Mouse (Mus musculus) heart, adult 18-20 months (tissue): ENCODE measurements around the gene Rgl2. TPM values are rescaled to one million over a fixed set of nuclear protein-coding genes. Genes with fewer than 3 reads are reported as not detected.

Experiments used
- DNase-seq, 2 experiments: peaks; one replicate each; pipeline ENCODE4 v3.0.0; 2021 to 2022; ENCODE audit warnings: mixed read lengths in 1 of 2
- total RNA-seq, 2 experiments: library from RNA; stranded (reverse); gene quantifications; 2 replicates each; pipeline ENCODE4 v1.2.3; 2021

Rgl2 gene
- total RNA-seq, 2 experiments from 2014 or later: 30.9 to 31.8 TPM

DNA sequence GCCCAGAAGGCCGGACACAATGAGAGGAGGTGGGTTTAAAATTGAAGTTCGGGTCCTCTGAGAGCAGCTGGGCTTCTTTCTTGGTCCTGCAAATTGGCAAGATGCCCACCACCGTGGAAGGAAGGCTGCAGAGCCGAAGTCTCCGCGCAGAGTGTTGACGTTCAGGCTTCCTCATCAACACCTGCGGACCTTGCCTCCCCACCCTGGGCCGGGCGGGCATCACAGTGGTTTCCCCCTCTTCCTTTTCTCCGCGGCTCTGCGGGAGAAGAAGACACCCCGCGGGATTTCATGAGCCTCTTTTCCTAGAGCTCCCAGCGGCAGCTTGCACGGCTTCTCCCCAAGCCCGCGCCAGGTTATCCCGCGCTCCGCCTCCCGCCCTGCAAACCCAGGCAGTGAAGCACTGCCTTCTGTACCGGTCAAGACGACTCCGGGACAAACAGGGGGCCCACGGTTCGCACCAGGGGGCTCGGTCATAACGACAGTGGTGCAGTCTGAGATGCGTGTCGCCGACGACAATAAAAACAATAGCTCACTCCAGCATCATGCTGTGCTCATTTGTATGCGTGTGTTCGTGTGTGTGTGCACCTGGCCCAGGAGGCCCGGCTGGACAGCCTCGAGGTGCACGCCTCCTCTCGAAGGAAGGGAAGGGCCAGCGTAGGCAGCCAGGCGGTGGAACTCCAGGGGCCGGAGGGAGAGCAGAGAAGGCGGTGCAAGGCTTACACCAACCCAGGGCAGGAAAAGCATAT lies 20.8 kb upstream of the Rgl2 start:
- DNase-seq: no peak

- DNase-seq: peak; percentile 98 to 99
These were observed 20.1 kb upstream of the Rgl2 start, which contains the start of gene Daxx for GRCm38 (mm10) chr17:33909077-33909868. Daxx (plus strand) TSS chr17:33909414.

DNA sequence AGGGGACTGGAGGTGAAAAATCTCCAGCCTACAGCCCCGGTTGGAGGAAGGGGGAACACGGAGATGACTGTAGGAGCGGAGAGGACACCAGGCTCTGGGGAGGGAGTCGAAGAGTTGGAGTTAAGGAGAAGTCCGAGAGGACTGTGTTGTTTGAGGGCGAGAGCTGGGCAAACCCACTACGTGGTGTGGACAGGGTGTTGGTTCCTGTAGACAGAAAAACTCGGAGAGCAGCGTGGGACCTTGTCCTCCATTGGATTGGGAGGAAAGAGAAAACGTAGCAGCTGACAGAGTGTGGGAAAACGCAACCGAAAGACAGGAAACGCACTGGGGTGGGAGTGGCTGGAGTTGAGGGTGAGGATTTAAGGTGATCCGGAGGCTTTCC lies 19.5 kb upstream of the Rgl2 start:
- DNase-seq: peak; percentile 68 to 76

DNA sequence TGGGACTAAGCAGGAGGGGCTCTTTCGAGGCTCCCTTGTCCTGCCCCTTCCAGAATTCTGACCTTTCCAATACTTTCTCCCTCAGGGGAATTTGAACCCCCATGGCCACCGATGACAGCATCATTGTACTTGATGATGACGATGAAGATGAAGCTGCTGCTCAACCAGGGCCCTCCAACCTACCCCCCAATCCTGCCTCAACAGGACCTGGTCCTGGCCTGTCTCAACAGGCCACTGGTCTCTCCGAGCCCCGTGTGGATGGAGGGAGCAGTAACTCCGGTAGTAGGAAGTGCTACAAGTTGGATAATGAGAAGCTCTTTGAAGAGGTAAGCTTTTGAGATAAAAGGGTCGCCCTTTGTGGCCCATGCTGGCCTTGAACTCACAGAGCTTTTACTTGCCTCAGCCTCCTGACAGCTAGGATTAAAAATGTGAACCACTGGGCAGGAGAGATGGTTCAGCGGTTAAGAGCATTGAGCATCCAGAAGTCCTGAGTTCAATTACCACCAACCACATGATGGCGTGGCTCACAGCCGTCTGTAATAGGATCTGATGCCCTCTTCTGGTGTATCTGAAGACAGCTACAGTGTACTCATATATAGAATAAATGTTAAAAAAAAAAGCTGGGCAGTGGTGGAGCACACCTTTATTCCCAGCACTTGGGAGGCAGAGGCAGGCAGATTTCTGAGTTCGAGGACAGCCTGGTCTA lies 18.8 kb upstream of the Rgl2 start:
- DNase-seq: no peak

DNA sequence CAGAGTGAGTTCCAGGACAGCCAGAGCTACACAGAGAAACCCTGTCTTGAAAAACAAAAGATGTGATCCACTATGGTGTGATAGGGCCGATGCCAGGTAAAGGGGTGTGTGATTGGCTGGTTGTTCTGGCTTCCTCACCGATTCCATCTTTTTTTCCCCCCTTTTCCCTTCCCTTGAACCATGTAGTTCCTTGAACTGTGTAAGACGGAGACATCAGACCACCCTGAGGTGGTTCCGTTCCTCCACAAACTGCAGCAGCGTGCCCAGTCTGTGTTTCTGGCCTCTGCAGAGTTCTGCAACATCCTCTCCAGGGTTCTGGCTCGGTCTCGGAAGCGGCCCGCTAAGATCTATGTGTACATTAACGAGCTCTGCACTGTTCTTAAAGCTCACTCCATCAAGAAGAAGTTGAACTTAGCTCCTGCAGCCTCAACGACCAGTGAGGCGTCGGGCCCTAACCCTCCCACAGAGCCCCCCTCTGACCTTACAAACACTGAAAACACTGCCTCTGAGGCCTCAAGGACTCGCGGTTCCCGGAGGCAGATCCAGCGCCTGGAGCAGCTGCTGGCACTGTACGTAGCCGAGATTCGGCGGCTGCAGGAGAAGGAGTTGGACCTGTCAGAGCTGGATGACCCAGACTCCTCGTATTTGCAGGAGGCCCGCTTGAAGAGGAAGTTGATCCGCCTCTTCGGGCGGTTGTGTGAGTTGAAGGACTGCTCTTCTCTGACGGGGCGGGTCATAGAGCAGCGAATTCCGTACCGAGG lies 18.1 kb upstream of the Rgl2 start:
- DNase-seq: no peak

GRCm38 (mm10) chr17:33911813-33912414 lies 17.4 kb upstream of the Rgl2 start:
- DNase-seq: no peak

GRCm38 (mm10) chr17:33913264-33913663 lies 16.1 kb upstream of the Rgl2 start:
- DNase-seq: no peak

GRCm38 (mm10) chr17:33913905-33914304 lies 15.4 kb upstream of the Rgl2 start:
- DNase-seq: no peak

GRCm38 (mm10) chr17:33914969-33915391 lies 14.4 kb upstream of the Rgl2 start:
- no peak for DNase-seq

DNA sequence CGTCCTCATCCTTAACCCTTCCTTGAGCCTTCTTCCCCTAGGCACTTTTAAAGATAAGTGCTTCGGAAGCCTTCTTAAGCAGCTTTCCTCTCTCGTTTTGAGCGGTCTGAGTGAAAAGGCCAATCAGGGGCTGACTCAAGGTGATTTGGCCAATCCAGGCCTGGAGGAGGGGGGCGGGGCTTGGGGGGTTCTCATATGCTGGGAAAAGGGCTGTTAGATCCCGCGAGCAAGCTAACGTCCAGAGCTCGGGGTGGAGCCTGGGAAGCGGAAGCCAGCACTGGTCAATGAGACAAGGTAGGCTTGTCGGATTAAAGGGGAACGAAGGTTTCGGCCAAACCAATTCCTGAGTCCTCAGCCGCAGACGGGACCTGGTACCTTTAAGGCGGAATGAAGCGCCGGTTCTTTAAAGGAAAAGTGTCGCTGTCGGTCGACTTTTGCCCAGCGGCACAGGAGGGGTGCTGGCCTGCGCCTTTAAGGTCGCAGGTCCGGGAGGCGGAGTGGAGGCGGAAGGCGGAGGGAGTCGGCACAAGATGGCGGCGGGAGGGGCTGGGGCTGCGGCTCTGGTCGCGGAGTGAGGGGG lies 13.6 kb upstream of the Rgl2 start, which contains the start of the genes Tapbp and Zbtb22:
Gene Tapbp, plus strand, starts transcription at position 229 of the 580 bp plus-strand sequence.
Gene Zbtb22, plus strand, starts transcription at position 234 of the 580 bp plus-strand sequence.
- peak; percentile 97 to 98 for DNase-seq

DNA sequence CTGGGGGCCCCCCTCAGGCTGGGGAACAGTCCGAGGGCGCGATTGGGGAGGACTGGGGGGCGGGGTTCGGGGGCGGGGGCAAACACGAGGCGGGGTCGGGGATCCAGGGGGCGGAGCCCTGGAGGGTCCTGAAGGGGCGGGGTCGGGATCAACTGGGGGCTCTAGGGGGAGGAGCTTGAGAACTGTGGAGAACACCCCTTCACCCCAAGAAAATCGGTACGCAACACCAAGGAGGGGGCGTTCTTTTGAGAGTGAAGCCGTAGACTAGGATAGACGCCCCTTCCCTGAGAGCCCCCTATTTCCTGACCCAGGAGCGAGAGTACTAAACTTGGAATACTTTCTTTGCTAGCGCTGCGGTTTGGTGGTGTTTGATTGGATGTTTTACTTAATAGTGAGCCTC lies 13.0 kb upstream of the Rgl2 start:
- peak in 1 of 2 experiments; percentile 75 for DNase-seq

GRCm38 (mm10) chr17:33916847-33917655 lies 12.3 kb upstream of the Rgl2 start:
- no peak for DNase-seq

DNA sequence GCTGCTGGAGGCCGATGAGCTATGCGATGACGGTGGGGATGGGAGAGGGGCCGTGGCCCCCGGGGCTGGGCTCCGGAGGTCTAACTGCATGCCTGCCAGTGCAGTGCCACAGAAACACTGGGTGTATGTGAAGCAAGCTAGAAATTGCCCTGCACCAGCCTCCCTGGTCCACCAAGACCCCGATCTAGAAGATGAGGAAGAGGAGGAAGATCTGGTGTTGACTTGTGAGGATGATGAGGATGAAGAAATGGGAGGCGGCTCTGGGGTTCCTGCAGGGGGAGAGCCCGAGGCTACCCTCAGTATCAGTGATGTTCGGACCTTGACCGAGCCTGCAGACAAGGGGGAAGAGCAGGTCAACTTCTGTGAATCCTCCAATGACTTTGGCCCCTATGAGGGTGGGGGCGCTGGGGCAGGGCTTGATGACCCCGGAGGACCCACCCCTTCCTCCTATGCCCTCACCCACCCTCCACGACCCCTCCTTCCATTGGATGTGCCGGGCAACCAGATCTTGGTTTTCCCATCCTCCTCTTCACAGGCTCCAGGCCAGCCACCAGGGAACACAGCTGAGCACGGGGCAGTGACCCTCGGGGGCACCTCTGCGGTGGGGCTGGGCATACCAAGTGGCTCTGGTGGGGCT lies 11.6 kb upstream of the Rgl2 start:
- DNase-seq: no peak

DNA sequence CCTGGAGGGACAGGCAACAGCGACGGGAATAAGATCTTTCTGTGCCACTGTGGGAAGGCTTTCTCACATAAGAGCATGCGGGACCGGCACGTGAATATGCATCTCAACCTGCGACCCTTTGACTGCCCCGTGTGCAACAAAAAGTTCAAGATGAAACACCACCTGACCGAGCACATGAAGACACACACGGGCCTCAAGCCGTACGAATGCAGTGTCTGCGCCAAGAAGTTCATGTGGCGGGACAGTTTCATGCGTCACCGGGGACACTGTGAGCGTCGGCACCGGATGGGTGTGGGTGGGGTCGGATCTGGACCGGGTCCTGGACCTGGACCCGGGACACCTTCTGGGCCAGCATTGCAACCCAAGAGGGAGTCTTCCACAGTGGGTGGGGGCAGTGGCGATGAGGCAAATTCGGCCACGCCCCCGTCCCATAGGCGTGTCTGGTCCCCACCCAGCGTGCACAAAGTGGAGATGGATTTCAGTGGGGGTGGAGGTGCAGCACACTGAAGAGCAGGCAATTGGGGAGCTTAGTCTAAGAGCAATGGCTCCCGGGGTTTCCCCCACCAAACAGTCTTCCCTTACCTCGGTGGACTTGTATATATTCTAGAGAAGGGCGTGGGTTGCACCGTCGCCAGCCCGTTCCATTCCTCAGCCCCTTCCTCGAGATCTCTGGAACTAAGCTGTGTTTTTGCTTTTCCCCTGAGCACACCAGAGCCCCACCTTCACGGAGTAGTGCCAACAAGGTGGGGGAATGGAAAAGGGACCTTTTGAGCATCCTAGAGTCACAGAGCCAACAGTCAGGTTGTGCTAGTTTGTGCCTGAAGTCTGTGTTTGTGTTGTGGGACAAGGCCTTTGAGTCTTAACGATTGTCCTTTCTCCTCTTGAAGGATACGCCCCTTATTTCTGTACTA lies 10.8 kb upstream of the Rgl2 start:
- peak; percentile 58 to 77 for DNase-seq

GRCm38 (mm10) chr17:33919351-33920281 lies 9.7 kb upstream of the Rgl2 start:
- peak; percentile 87 to 93 for DNase-seq

- peak; percentile 86 to 92 for DNase-seq
These were observed 8.9 kb upstream of the Rgl2 start for GRCm38 (mm10) chr17:33920282-33921097.
